Mouse (Mus musculus): ENCODE results near the gene Fam120a.

The Fam120a gene

DNA sequence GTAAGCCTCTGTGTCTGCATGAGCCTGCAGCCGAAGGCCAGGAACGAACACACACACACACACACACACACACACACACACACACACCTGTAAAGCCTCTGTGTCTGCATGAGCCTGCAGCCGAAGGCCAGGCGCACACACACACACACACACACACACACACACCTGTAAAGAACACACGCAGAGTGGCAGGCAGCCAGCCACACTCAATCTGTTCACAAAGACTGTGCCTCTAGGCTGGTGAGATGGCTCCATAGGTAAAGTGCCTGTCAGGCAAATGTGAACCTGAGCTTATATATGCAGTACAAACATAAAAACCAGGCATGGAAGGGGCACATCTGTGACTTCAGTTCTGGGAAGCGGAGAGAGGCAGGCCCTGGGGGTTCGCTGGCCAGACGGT, 117.0 kb downstream of the Fam120a start:
- DNase-seq = no peak

DNA sequence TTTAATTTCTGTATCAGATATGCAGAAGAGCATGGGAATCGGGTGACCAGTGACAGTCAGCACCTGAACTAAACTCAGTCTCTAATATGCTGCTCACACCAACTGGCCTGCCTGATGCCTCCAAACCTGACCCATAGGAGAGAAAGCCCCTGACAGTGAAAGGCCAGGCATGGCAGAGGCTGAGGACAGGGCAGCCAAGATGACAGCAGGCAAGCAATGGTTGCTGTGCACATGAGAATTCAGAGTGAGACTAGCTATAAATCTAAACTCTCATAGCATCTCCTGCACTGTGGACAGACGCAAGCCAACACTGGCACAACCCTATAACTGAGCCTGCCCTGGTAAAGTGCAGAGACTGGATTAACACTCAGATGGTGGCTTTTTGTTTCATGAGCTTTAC, 117.5 kb downstream of the Fam120a start:
- no peak for DNase-seq

DNA sequence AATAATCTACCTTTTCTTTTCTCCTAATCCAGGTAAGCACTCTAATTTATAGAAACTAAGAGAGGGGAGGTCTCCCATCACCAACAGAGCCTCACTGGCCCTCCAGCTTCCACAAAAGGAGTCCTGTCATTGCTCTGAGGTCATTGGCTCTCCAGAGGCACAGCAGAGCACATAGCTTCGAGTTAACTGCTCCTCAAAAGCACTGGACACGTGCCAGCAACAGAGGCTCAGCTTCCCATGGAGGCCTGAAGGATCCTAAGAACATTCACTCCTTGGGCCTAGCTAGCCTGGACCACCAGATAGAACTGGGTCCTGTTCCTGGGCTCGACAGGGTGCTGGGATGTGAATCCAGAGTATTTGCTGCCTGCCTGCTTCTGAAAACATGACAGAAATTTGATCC, 118.7 kb downstream of the Fam120a start:
- DNase-seq = no peak

DNA sequence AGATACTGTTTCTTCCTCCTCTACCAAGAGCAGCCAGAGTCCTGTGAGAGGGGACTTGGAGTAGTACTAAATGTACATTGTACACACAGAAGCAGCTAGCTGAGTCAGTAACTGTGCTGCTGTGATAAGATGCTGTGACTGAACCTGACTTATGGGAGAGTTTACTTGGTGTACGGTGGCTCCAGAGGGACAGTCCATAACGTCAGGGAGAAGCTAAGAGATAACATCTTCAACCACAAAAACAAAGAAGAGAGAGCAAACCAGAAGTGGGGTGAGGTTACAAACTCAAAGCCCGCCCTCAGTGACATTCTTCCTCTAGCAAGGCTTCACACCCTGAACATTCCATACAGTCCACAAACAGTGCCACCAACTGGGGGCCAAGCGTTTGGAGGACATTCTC, 122.5 kb downstream of the Fam120a start:
- no peak for DNase-seq

DNA sequence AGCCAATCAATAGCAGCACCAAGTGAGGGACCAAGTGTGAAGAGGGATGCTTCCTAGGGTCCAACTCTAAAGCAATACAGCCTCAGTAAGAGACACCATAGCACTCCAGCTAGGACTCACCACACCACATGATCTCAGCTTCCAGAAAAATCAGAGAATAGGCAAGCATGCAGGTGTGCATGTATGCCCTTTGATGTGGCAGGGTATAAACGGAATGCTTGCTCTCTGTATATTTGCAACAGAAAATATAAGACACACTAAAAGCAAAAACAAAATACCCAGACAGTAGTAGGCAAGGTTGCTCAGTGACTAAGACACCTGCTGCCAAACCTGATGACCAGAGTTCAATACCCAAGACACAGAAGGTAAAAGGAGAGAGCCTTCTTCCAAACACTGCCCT, 124.3 kb downstream of the Fam120a start:
- DNase-seq = no peak

DNA sequence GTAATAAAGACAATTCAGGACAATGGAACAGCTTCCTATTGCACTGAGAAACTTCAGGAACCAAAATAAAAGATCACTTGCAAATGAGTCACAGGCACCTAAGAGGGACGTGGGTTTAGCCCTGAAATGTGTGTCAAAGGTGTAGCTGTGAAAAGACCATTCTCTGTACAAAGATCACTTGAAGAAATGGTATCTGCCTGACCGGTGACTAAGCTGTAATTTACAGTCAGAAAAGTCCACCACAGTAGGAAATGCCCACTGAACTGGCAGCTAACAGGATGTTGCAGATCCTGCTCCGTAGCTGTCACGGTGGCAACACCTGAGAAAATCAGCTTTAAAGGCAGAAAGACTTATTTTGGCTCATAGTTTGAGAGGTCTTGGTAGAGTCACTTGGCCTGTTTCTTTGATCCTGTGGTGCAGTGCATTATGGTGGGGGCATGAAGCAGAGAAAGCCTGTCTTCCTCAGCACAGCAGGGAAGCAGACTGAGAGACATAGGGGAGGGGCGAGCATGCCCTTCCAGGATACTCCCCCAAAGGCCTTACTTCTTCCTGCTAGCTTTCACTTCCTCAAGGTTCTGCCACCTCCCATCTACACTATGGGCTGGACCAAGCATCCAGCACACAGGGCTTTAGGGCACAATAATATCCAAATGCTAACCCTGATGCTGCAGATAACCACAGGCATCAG, 125.8 kb downstream of the Fam120a start:
- no peak for DNase-seq

DNA sequence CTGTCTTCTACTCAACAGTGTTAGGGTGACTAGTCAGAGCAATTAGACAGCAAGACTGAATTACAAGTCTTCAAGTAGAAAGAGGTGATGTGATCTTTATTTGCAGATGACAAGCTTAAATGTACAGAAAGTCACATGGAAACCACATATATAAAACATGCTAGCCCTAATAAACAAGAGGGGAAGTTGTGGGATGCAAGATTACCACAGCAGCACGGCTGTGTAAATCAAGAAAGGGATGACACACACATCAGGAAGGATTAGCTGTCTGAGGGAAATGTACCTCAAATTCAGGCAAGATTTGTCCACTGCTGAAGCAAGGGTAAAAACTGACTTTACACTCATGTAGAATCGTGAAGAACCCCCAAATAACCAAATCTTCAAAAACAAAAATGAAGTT, 129.5 kb downstream of the Fam120a start:
- DNase-seq = no peak

DNA sequence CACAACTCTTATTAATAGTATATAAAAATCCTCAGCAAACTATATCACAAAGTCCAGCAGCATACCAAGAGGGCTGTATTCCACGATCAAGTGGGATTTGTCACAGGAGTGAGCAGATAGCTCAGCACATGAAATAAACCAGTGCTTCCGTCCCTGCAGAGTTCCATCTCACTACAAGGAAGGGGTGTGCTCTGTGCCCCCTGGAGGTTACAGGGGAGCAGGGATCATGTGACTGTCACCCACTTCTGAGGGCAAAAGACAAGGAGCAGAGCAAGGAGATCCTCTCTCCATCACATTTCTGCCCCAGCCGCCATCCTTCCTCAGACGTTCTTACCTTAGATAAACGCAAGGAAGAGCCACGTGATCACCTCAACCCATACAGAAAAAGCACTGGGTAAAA, 130.3 kb downstream of the Fam120a start:
- no peak for DNase-seq

DNA sequence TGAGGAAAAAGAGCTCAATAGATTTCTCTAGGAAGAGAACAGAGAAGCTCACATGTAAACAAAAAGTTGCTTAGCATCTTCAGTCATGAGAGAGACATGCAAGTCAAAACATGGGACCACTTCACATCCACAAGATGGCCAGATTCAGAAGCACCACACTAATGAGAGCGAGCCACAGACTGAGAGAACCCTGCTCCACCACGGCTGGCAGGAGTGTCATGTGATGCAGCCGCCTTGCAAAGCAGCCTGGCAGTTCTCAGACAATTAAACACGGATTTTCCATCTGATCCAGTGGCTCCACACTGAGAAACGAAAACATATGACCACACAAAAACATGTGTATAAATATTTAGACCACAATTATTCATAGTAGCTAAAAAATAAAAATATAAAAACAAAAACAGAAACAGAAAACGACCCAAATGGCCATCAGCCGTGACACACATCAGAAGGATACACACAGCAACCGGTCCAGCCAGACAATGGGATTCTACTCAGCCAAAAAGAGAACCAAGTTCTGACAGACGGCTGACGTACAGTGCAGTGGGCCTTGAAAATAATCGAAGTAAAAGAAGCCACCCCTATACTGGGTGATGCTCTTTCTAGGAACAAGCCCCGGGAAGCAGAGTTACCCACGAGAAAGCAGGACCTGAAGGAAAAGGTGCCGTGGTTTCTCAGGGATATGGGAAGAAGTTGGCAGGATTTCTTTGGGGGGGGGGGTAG, 137.1 kb downstream of the Fam120a start:
- DNase-seq = no peak

DNA sequence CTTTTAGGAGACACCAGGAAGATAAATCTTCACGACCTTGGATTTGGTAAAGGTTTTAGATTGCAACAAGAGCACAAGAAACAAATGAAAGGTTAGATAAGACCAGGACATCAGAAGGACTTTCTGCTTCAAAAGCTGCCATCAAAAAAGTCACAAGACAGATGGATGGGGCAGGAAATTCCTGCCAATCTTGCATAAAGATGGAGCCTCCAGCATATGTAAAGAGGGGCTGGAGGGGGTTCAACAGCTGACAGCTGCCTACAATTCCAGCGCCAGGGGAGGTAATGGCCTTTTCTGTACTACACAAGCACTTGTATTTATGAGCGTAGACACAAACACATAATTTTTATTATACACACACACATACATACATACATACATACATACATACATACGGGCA, 138.0 kb downstream of the Fam120a start:
- DNase-seq = no peak

Measured in right cerebral cortex, postnatal 25 days (tissue).